Mouse (Mus musculus): ENCODE data around the gene Tlnrd1. TPM values are rescaled to one million over a fixed set of nuclear protein-coding genes. Genes with fewer than 3 reads are reported as not detected.

Tlnrd1 gene
- polyA plus RNA-seq, 1 experiment from 2014 or later: 9.4 TPM

GRCm38 (mm10) chr7:83886366-83887129 is 2.4 kb upstream of the Tlnrd1 start:
- H3K27me3 ChIP-seq (ENCODE audit: control insufficient read depth, insufficient read depth, low read length): no peaks in the 10 kb centered on the region
- no peak overlapping the region for H3K9ac ChIP-seq (replicated peaks; ENCODE audit: low read depth, low read length)
- peaks cover 14% of the 10 kb centered on the region for H3K4me1 ChIP-seq (ENCODE audit: control insufficient read depth, insufficient read depth, low read length)
- no peak overlapping the region for H3K4me2 ChIP-seq (ENCODE audit: low read depth, low read length)
- no peak for ATAC-seq (ENCODE audit: low read depth)
- WGBS: 92% methylated on average over 6 of the region's 6 CpGs
- no peaks in the 10 kb centered on the region for H3K9me3 ChIP-seq (ENCODE audit: control insufficient read depth, low read length)
- H3K27ac ChIP-seq (ENCODE audit: low read depth, low read length): no peak overlapping the region
- H3K36me3 ChIP-seq (ENCODE audit: control insufficient read depth, insufficient read depth, low read length): no peaks in the 10 kb centered on the region
- H3K4me3 ChIP-seq (ENCODE audit: low read depth, low read length): no peak overlapping the region

GRCm38 (mm10) chr7:83885835-83886234 is 1.7 kb upstream of the Tlnrd1 start:
- H3K36me3 ChIP-seq (ENCODE audit: control insufficient read depth, insufficient read depth, low read length): no peaks in the 10 kb centered on the region
- no peak for ATAC-seq (ENCODE audit: low read depth)
- H3K4me1 ChIP-seq (ENCODE audit: control insufficient read depth, insufficient read depth, low read length): peaks cover 15% of the 10 kb centered on the region
- H3K27ac ChIP-seq (ENCODE audit: low read depth, low read length): no peak overlapping the region
- H3K4me2 ChIP-seq (ENCODE audit: low read depth, low read length): no peak overlapping the region
- 91% methylated on average over 4 of the region's 4 CpGs for WGBS
- H3K9me3 ChIP-seq (ENCODE audit: control insufficient read depth, low read length): no peaks in the 10 kb centered on the region
- no peak overlapping the region for H3K9ac ChIP-seq (replicated peaks; ENCODE audit: low read depth, low read length)
- H3K4me3 ChIP-seq (ENCODE audit: low read depth, low read length): no peak overlapping the region
- H3K27me3 ChIP-seq (ENCODE audit: control insufficient read depth, insufficient read depth, low read length): no peaks in the 10 kb centered on the region

- 41% methylated on average over 6 of the region's 6 CpGs for WGBS
- Histone ChIP-seq H3K9ac (replicated peaks; ENCODE audit: low read depth, low read length) (peak overlapping the region; percentile 90), H3K9me3 (ENCODE audit: control insufficient read depth, low read length) (no peaks in the 10 kb centered on the region), H3K4me2 (ENCODE audit: low read depth, low read length) (peak overlapping the region; percentile 81), H3K4me1 (ENCODE audit: control insufficient read depth, insufficient read depth, low read length) (peaks cover 16% of the 10 kb centered on the region), H3K36me3 (ENCODE audit: control insufficient read depth, insufficient read depth, low read length) (no peaks in the 10 kb centered on the region), H3K27me3 (ENCODE audit: control insufficient read depth, insufficient read depth, low read length) (no peaks in the 10 kb centered on the region), H3K4me3 (ENCODE audit: low read depth, low read length) (peak overlapping the region; percentile 79), H3K27ac (ENCODE audit: low read depth, low read length) (peak overlapping the region; percentile 93)
- no peak for ATAC-seq (ENCODE audit: low read depth)
These were observed 922 bp upstream of the Tlnrd1 start for GRCm38 (mm10) chr7:83884921-83885532.

GRCm38 (mm10) chr7:83883276-83884020 is 657 bp downstream of the Tlnrd1 start:
- Histone ChIP-seq H3K4me2 (ENCODE audit: low read depth, low read length) (peak overlapping the region; percentile 81), H3K4me3 (ENCODE audit: low read depth, low read length) (peak overlapping the region; percentile 79), H3K27ac (ENCODE audit: low read depth, low read length) (peak overlapping the region; percentile 93), H3K4me1 (ENCODE audit: control insufficient read depth, insufficient read depth, low read length) (peaks cover 26% of the 10 kb centered on the region), H3K9me3 (ENCODE audit: control insufficient read depth, low read length) (no peaks in the 10 kb centered on the region), H3K36me3 (ENCODE audit: control insufficient read depth, insufficient read depth, low read length) (no peaks in the 10 kb centered on the region), H3K27me3 (ENCODE audit: control insufficient read depth, insufficient read depth, low read length) (no peaks in the 10 kb centered on the region), H3K9ac (replicated peaks; ENCODE audit: low read depth, low read length) (peak overlapping the region; percentile 90)
- peak; percentile 73 for ATAC-seq (ENCODE audit: low read depth)
- WGBS: under 1% methylated on average over 87 of the region's 91 CpGs

GRCm38 (mm10) chr7:83882633-83883275 is 1.4 kb downstream of the Tlnrd1 start:
- Histone ChIP-seq H3K4me1 (ENCODE audit: control insufficient read depth, insufficient read depth, low read length) (peaks cover 33% of the 10 kb centered on the region), H3K4me3 (ENCODE audit: low read depth, low read length) (peak overlapping the region; percentile 79), H3K9ac (replicated peaks; ENCODE audit: low read depth, low read length) (peak overlapping the region; percentile 90), H3K27me3 (ENCODE audit: control insufficient read depth, insufficient read depth, low read length) (no peaks in the 10 kb centered on the region), H3K4me2 (ENCODE audit: low read depth, low read length) (peak overlapping the region; percentile 81), H3K27ac (ENCODE audit: low read depth, low read length) (peak overlapping the region; percentile 93), H3K9me3 (ENCODE audit: control insufficient read depth, low read length) (no peaks in the 10 kb centered on the region), H3K36me3 (ENCODE audit: control insufficient read depth, insufficient read depth, low read length) (no peaks in the 10 kb centered on the region)
- 21% methylated on average over 53 of the region's 56 CpGs for WGBS
- peak; percentile 25 for ATAC-seq (ENCODE audit: low read depth)

- ATAC-seq (ENCODE audit: low read depth): no peak
- peak overlapping the region; percentile 79 for H3K4me3 ChIP-seq (ENCODE audit: low read depth, low read length)
- H3K36me3 ChIP-seq (ENCODE audit: control insufficient read depth, insufficient read depth, low read length): 0 out of 2 replicates have a peak, but pooled peaks cover under 1% of the 10 kb centered on the region
- H3K9me3 ChIP-seq (ENCODE audit: control insufficient read depth, low read length): no peaks in the 10 kb centered on the region
- H3K27me3 ChIP-seq (ENCODE audit: control insufficient read depth, insufficient read depth, low read length): no peaks in the 10 kb centered on the region
- peak overlapping the region; percentile 81 for H3K4me2 ChIP-seq (ENCODE audit: low read depth, low read length)
- no peak overlapping the region; the same call in 1 of the 2 replicates for H3K9ac ChIP-seq (replicated peaks; ENCODE audit: low read depth, low read length)
- 88% methylated on average over 35 of the region's 35 CpGs for WGBS
- H3K27ac ChIP-seq (ENCODE audit: low read depth, low read length): no peak overlapping the region; the same call in 1 of the 2 replicates
- H3K4me1 ChIP-seq (ENCODE audit: control insufficient read depth, insufficient read depth, low read length): peaks cover 34% of the 10 kb centered on the region
These were observed 1.9 kb downstream of the Tlnrd1 start for GRCm38 (mm10) chr7:83882150-83882632.

- peak overlapping the region; percentile 29; the same call in 1 of the 2 replicates for H3K4me2 ChIP-seq (ENCODE audit: low read depth, low read length)
- H3K4me3 ChIP-seq (ENCODE audit: low read depth, low read length): no peak overlapping the region
- H3K36me3 ChIP-seq (ENCODE audit: control insufficient read depth, insufficient read depth, low read length): 0 out of 2 replicates have a peak, but pooled peaks cover 6% of the 10 kb centered on the region
- H3K27ac ChIP-seq (ENCODE audit: low read depth, low read length): no peak overlapping the region
- H3K9me3 ChIP-seq (ENCODE audit: control insufficient read depth, low read length): no peaks in the 10 kb centered on the region
- H3K4me1 ChIP-seq (ENCODE audit: control insufficient read depth, insufficient read depth, low read length): peaks cover 34% of the 10 kb centered on the region
- no peak for ATAC-seq (ENCODE audit: low read depth)
- H3K27me3 ChIP-seq (ENCODE audit: control insufficient read depth, insufficient read depth, low read length): no peaks in the 10 kb centered on the region
- 9% methylated on average over 5 of the region's 5 CpGs for WGBS
- H3K9ac ChIP-seq (replicated peaks; ENCODE audit: low read depth, low read length): no peak overlapping the region; the same call in 1 of the 2 replicates
These were observed 5.2 kb downstream of the Tlnrd1 start for GRCm38 (mm10) chr7:83878676-83879448.

- peaks cover 25% of the 10 kb centered on the region for H3K4me1 ChIP-seq (ENCODE audit: control insufficient read depth, insufficient read depth, low read length)
- H3K27me3 ChIP-seq (ENCODE audit: control insufficient read depth, insufficient read depth, low read length): no peaks in the 10 kb centered on the region
- H3K4me3 ChIP-seq (ENCODE audit: low read depth, low read length): no peak overlapping the region
- H3K4me2 ChIP-seq (ENCODE audit: low read depth, low read length): no peak overlapping the region
- no peak overlapping the region for H3K9ac ChIP-seq (replicated peaks; ENCODE audit: low read depth, low read length)
- H3K9me3 ChIP-seq (ENCODE audit: control insufficient read depth, low read length): no peaks in the 10 kb centered on the region
- no peak for ATAC-seq (ENCODE audit: low read depth)
- WGBS: 82% methylated on average over 3 of the region's 3 CpGs
- 0 out of 2 replicates have a peak, but pooled peaks cover 6% of the 10 kb centered on the region for H3K36me3 ChIP-seq (ENCODE audit: control insufficient read depth, insufficient read depth, low read length)
- H3K27ac ChIP-seq (ENCODE audit: low read depth, low read length): no peak overlapping the region
These were observed 7.0 kb downstream of the Tlnrd1 start for GRCm38 (mm10) chr7:83877088-83877487.
